Mouse (Mus musculus) hindlimb bud, embryonic 11.5 days (tissue): ENCODE measurements around the gene Rfk.

Experiments
- DNase-seq: peaks from one replicate; pipeline ENCODE4 v3.0.0-alpha.2; 2012; ENCODE audit warnings: low read depth, low spot score; ENCODE audit errors: extremely low spot score

Gene Rfk

DNA sequence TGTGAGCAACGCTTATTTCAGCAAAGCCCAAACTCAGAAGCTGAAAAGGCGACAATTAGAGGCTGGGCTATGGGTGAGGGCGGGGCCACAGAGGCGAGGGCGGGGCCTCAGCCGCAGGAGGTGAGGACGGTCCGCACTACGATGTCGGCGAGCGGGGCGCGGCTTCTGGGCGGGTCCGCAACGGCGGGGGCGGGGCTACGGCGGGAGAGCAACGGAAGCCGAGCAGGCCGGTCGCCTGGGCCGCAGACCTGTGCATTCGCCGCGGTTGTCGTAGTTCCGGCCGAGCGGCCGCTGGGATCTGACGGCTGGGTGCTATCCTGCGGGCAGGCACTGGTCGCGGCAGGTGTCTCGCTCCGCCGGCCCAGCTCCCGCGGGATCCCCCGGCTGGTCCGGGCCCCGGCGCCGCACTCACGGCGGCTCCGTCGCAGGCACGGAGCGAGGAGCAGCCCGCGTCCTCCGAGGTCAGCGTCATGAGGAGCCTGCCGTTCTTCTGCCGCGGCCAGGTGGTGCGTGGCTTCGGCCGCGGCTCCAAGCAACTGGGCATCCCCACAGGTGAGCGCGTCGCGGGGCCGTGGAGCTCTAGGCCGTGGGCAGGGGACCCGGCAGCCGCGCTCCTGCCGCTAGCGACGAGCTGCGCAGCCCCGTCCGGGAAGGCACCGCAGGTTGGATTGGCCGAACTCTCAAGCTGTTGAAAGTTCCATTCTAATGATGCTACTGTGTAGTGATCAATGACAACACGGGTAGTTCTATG, at the start of gene Rfk:
TSS of gene Rfk (plus strand) at position 203 of the 751 bp plus-strand sequence.
- DNase-seq: no peak

- no peak for DNase-seq
Observed at GRCm38 (mm10) chr19:17344881-17345280, 49.0 kb upstream of the Rfk start.

GRCm38 (mm10) chr19:17346716-17347474, 46.9 kb upstream of the Rfk start:
- no peak for DNase-seq

DNA sequence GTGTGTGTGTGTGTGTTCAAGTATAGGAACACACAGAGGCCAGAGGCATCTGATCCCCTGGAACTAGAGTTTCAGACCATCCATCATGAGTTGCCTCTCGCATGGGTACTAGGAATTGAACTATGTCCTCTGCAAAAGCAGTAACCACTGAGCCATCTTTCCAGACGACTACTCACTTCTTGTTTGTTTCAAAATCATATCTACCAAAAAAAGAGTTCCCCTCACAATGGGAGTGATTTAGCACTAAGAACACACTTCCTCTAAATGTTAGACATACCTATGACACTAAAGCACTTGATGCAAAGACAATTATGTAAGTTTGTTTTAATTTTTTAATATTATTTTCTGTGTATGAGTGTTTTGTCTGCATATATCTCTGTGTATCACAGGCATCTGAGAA, 46.0 kb upstream of the Rfk start:
- no peak for DNase-seq

GRCm38 (mm10) chr19:17353727-17354126, 40.1 kb upstream of the Rfk start:
- no peak for DNase-seq

GRCm38 (mm10) chr19:17354362-17354761, 39.5 kb upstream of the Rfk start:
- DNase-seq: no peak

DNA sequence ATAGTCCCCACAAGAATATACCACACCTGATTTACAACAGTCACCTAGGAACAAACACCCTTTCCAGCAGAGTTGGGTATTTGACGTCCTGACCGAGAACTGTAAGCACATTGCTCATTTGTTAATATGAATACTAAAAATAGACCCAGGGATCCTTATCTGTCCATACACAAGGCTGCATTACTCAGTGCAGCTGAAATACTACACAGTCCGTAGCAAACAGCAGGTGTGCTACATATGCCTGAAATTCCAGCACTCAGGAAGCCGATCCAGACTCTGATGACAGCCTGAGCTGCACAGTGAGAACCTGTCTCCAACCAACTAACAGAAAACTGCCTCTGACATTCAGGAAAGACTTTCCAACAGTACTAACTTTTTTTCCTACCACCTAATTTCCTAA, 39.0 kb upstream of the Rfk start:
- no peak for DNase-seq

GRCm38 (mm10) chr19:17355361-17355760, 38.5 kb upstream of the Rfk start:
- DNase-seq: no peak

- no peak for DNase-seq
Observed at GRCm38 (mm10) chr19:17355950-17356867, 37.6 kb upstream of the Rfk start.

DNA sequence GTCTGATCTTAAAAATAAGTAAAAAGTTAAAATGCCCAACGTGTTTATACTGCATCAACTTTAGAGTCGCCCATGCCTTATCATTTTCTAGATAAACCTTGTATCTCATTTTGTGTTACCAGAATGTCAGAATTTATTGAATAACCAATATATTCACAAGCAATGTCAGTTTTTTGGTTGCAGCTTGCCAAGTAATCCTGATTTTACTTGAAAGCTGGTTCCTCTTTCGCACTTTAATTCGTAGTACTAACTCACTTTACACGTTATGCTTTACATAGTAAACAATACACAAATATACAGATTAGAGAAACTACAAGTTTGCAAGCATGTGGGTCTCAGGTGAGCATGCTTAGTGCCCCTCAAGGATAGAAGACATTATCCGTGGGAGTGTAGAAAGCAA, 36.9 kb upstream of the Rfk start:
- no peak for DNase-seq

DNA sequence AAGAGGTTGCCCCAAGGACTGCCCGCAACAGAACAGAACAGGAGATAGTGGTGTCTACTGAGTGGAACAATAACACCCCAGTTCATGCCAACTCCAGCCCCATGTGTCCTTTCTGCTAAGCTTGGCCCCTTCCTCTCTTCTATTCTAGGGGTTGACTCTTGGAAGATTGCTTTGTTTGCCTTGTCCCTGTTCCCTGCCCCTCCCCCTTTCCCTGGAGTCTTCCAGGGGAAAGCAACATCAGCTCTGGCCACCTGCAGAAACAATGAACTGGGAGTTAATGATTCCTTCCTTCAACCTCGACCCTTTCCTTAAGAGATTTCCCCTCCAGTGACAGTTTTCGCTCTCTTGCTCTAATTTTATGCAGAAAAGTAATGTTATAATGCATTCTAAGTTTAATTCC, 36.5 kb upstream of the Rfk start:
- no peak for DNase-seq

GRCm38 (mm10) chr19:17359315-17359890, 34.4 kb upstream of the Rfk start:
- no peak for DNase-seq

- no peak for DNase-seq
Observed at GRCm38 (mm10) chr19:17361181-17361580, 32.7 kb upstream of the Rfk start.

DNA sequence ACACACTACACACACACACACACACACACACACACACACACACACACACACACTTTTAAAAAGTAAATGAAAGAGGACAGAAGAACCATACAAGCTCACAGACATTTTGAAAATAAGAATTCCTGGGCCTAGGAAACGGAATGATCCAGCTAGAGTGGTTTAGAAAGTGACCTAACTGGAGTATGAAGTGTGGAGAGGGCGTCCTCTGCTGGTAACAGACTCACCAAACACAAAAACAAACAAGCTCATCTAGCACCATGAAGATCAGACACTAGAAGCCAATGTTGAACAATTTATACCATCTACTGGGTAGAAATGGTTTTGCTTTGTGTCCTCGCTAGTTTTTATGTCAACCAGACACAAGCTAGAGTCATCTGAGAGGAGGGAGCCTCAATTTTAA, 29.1 kb upstream of the Rfk start:
- no peak for DNase-seq

- no peak for DNase-seq
Observed at GRCm38 (mm10) chr19:17366364-17367090, 27.3 kb upstream of the Rfk start.

GRCm38 (mm10) chr19:17368557-17368956, 25.3 kb upstream of the Rfk start:
- no peak for DNase-seq

- no peak for DNase-seq
Observed at GRCm38 (mm10) chr19:17369581-17369980, 24.3 kb upstream of the Rfk start.

GRCm38 (mm10) chr19:17372701-17373100, 21.1 kb upstream of the Rfk start, which contains the start of gene Gcnt1:
TSS of gene Gcnt1 (minus strand) at chr19:17372844.
- no peak for DNase-seq

DNA sequence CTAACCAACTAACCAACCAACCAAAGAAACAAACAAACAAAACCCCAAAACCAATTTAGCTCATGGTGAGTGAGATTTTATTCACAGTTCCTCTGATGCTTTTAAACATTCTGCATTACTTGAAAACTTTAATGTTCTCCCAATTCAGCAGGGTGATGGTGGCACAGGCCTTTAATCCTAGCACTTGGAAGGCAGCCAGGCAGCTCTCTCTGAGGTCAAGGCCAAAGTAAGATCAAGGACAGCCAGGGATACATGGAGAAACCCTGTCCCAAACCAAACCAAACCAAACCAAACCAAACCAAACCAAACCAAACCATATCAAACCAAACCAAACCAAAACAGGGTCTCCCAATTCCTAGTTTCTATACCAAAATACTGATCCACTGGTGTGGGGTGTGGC, 15.0 kb upstream of the Rfk start:
- DNase-seq: no peak

GRCm38 (mm10) chr19:17380549-17380948, 13.3 kb upstream of the Rfk start:
- DNase-seq: no peak
